In the genomic region with DNA sequence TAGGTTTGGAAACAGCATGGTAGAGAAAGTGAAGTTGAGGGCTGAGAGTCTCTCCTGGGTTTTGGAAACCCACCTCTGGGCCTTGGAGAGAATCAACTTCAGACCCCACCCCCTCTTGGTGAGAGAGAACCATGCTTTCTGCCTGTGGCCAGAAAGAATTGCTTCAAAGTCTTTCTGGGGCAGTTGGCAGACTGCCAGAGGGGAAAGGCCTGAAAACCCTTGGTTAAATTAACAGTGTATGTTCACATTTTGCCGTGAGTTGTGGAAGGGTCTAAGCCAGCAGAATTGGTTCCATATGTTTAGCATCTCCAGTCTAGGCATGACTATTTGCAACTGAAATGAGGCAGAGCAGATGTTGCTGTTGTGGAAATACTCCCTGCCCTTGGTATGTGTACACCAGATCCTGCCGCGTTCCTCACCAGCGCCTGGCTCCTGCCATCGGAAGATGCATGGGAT, we compare ENCODE assay signal across 8 mouse cellular contexts. TPM values are rescaled to one million over a fixed set of nuclear protein-coding genes. Genes with fewer than 3 reads are reported as not detected.
A peak's percentile ranks its signal among the peaks of the same experiment; 100 is the strongest.
DNase-seq lines count a peak whose midpoint lies in the region; ATAC-seq and TF ChIP-seq lines count a peak whose summit lies in the region.

No protein-coding gene starts in this region.

- TF ChIP-seq CTCF in left cerebral cortex, adult 2 months (IDR thresholded peaks at IDR 0.05) = no peak

- no peaks in the 10 kb centered on the region for H3K9me3 ChIP-seq in embryonic facial prominence, embryonic 12.5 days
- H3K9me3 ChIP-seq in intestine, embryonic 16.5 days (ENCODE audit: control insufficient read depth, low read length) = no peaks in the 10 kb centered on the region
- no peaks in the 10 kb centered on the region for H3K9me3 ChIP-seq in liver, embryonic 13.5 days (replicated peaks)
- no peaks in the 10 kb centered on the region for H3K9me3 ChIP-seq in stomach, embryonic 15.5 days

- H3K4me3 ChIP-seq in left cerebral cortex, adult 2 months = no peak overlapping the region
- no peak overlapping the region for H3K4me3 ChIP-seq in embryonic facial prominence, embryonic 12.5 days
- H3K4me3 ChIP-seq in intestine, embryonic 16.5 days (ENCODE audit: low read length) = no peak overlapping the region
- no peak overlapping the region for H3K4me3 ChIP-seq in liver, embryonic 13.5 days (replicated peaks)
- no peak overlapping the region for H3K4me3 ChIP-seq in stomach, embryonic 15.5 days (replicated peaks)

- WGBS in embryonic facial prominence, embryonic 12.5 days = 15% methylated on average over 5 of the region's 5 CpGs
- 38% methylated on average over 5 of the region's 5 CpGs for WGBS in intestine, embryonic 16.5 days
- WGBS in liver, embryonic 13.5 days (ENCODE audit: insufficient replicate concordance) = 77% methylated on average over 5 of the region's 5 CpGs
- WGBS in stomach, embryonic 15.5 days = 34% methylated on average over 5 of the region's 5 CpGs

- intact Hi-C loops in left cerebral cortex, adult 2 months (cut with DNase I) = no loop called here

- H3K27ac ChIP-seq in left cerebral cortex, adult 2 months = peak overlapping the region; percentile 7; the same call in 1 of the 2 replicates
- H3K27ac ChIP-seq in embryonic facial prominence, embryonic 12.5 days = peak overlapping the region; percentile 97
- peak overlapping the region; percentile 94 for H3K27ac ChIP-seq in intestine, embryonic 16.5 days (ENCODE audit: low read length)
- H3K27ac ChIP-seq in liver, embryonic 13.5 days = peak overlapping the region; percentile 75
- H3K27ac ChIP-seq in stomach, embryonic 15.5 days = peak overlapping the region; percentile 90

- H3K4me1 ChIP-seq in embryonic facial prominence, embryonic 12.5 days = peaks cover 48% of the 10 kb centered on the region
- peaks cover 53% of the 10 kb centered on the region for H3K4me1 ChIP-seq in intestine, embryonic 16.5 days (ENCODE audit: control insufficient read depth, insufficient read depth, low read length)
- H3K4me1 ChIP-seq in liver, embryonic 13.5 days (replicated peaks) = peaks cover 26% of the 10 kb centered on the region
- H3K4me1 ChIP-seq in stomach, embryonic 15.5 days = peaks cover 25% of the 10 kb centered on the region

- peak overlapping the region; percentile 31 for H3K4me2 ChIP-seq in embryonic facial prominence, embryonic 12.5 days (replicated peaks)
- no peak overlapping the region for H3K4me2 ChIP-seq in intestine, embryonic 16.5 days (ENCODE audit: low read depth, low read length)
- no peak overlapping the region for H3K4me2 ChIP-seq in liver, embryonic 13.5 days
- H3K4me2 ChIP-seq in stomach, embryonic 15.5 days = no peak overlapping the region

- no peak overlapping the region for H3K9ac ChIP-seq in embryonic facial prominence, embryonic 12.5 days
- H3K9ac ChIP-seq in intestine, embryonic 16.5 days (ENCODE audit: low read depth, low read length) = peak overlapping the region; percentile 26
- H3K9ac ChIP-seq in liver, embryonic 13.5 days = no peak overlapping the region
- no peak overlapping the region for H3K9ac ChIP-seq in stomach, embryonic 15.5 days

- peak in 1 of 2 experiments; percentile 16 for DNase-seq in left cerebral cortex, adult 2 months (ENCODE audit: extremely low spot score in 1 of 2, low spot score in 2 of 2)
- no peak for DNase-seq in left cerebral cortex, adult 8-10 months (ENCODE audit: low spot score in 2 of 2)
- no peak for DNase-seq in liver, embryonic 13.5 days
- DNase-seq in urinary bladder, adult 18-20 months (ENCODE audit: low spot score in 2 of 2) = no peak

- no peaks in the 10 kb centered on the region for H3K36me3 ChIP-seq in embryonic facial prominence, embryonic 12.5 days
- no peaks in the 10 kb centered on the region for H3K36me3 ChIP-seq in intestine, embryonic 16.5 days (ENCODE audit: control insufficient read depth, insufficient read depth, low read length)
- no peaks in the 10 kb centered on the region for H3K36me3 ChIP-seq in liver, embryonic 13.5 days
- H3K36me3 ChIP-seq in stomach, embryonic 15.5 days = no peaks in the 10 kb centered on the region

- no peaks in the 10 kb centered on the region for H3K27me3 ChIP-seq in embryonic facial prominence, embryonic 12.5 days
- no peaks in the 10 kb centered on the region for H3K27me3 ChIP-seq in intestine, embryonic 16.5 days (replicated peaks; ENCODE audit: control insufficient read depth, insufficient read depth, low read length)
- H3K27me3 ChIP-seq in liver, embryonic 13.5 days = no peaks in the 10 kb centered on the region
- no peaks in the 10 kb centered on the region for H3K27me3 ChIP-seq in stomach, embryonic 15.5 days (replicated peaks)

- peak; percentile 90 for ATAC-seq in embryonic facial prominence, embryonic 12.5 days (ENCODE audit: insufficient number of reproducible peaks, insufficient read depth, low FRiP score, low TSS enrichment)
- ATAC-seq in intestine, embryonic 16.5 days = peak; percentile 7; the same call in 1 of the 2 replicates
- ATAC-seq in liver, embryonic 13.5 days (ENCODE audit: low read depth) = no peak
- ATAC-seq in stomach, embryonic 15.5 days (ENCODE audit: insufficient read depth, low FRiP score, low read depth) = peak; percentile 29; the same call in 1 of the 2 replicates
- ATAC-seq in erythroid progenitor cell, adult 5-6 weeks (replicated peaks; ENCODE audit: low FRiP score, poor library complexity, severe bottlenecking) = no peak

RNA-seq across cellular contexts. Expression of a gene that starts 14.8 kb away (rescaled TPM):
- total RNA-seq in left cerebral cortex, adult 2 months (2021) = 10 to 100 TPM; 29.6 to 35.1 TPM
- total RNA-seq in left cerebral cortex, adult 8-10 months (2022) = 10 to 100 TPM; 25.1 to 32.9 (median 29.1) TPM
- polyA plus RNA-seq in embryonic facial prominence, embryonic 12.5 days (2016; fragmentation: Nextera tagmentation; extraction: Ambion mirVana) = 14.0 and 15.0 TPM in 2 replicates
- 13.5 and 15.0 TPM in 2 replicates for polyA plus RNA-seq in intestine, embryonic 16.5 days (2015; fragmentation: Nextera tagmentation; extraction: Ambion mirVana)
- 3.4 and 4.1 TPM in 2 replicates for polyA plus RNA-seq in liver, embryonic 13.5 days (2015; fragmentation: Nextera tagmentation; extraction: Ambion mirVana)
- 6.4 TPM in 2 replicates for polyA plus RNA-seq in stomach, embryonic 15.5 days (2015; fragmentation: Nextera tagmentation; extraction: Ambion mirVana)
- total RNA-seq in erythroid progenitor cell, adult 5-6 weeks (2015; ENCODE audit: low replicate concordance) = 1.7 and 6.1 TPM in 2 replicates
- total RNA-seq in erythroid progenitor cell, adult 5-6 weeks (2017; ENCODE audit: low replicate concordance) = 3.2 and 6.4 TPM in 2 replicates

RNA-seq across cellular contexts. Expression of a gene that starts 26.4 kb away (rescaled TPM):
- 10 to 100 TPM; 60.5 to 65.4 TPM for total RNA-seq in left cerebral cortex, adult 2 months (2021)
- 10 to 100 TPM; 54.0 to 63.0 (median 60.2) TPM for total RNA-seq in left cerebral cortex, adult 8-10 months (2022)
- polyA plus RNA-seq in embryonic facial prominence, embryonic 12.5 days (2016; fragmentation: Nextera tagmentation; extraction: Ambion mirVana) = 84.0 and 86.6 TPM in 2 replicates
- 39.8 and 41.7 TPM in 2 replicates for polyA plus RNA-seq in intestine, embryonic 16.5 days (2015; fragmentation: Nextera tagmentation; extraction: Ambion mirVana)
- polyA plus RNA-seq in liver, embryonic 13.5 days (2015; fragmentation: Nextera tagmentation; extraction: Ambion mirVana) = 26.4 and 35.6 TPM in 2 replicates
- 52.9 and 64.1 TPM in 2 replicates for polyA plus RNA-seq in stomach, embryonic 15.5 days (2015; fragmentation: Nextera tagmentation; extraction: Ambion mirVana)
- 74.6 and 88.4 TPM in 2 replicates for total RNA-seq in erythroid progenitor cell, adult 5-6 weeks (2015; ENCODE audit: low replicate concordance)
- 93.8 and 97.8 TPM in 2 replicates for total RNA-seq in erythroid progenitor cell, adult 5-6 weeks (2017; ENCODE audit: low replicate concordance)

Comparison
In these comparisons a context has a peak if more than half of its experiments do, and no peak if none do; other contexts are left out.
1. H3K27ac ChIP-seq: peak in every context shown above with its lines; median percentile 97 in embryonic facial prominence, embryonic 12.5 days; 94 in intestine, embryonic 16.5 days; 90 in stomach, embryonic 15.5 days; 75 in liver, embryonic 13.5 days; 7 in left cerebral cortex, adult 2 months.
2. ATAC-seq: peak in embryonic facial prominence, embryonic 12.5 days (single experiment), intestine, embryonic 16.5 days (single experiment) and stomach, embryonic 15.5 days (single experiment); none in liver, embryonic 13.5 days (single experiment) and erythroid progenitor cell, adult 5-6 weeks (single experiment).